Mouse (Mus musculus) bone marrow, adult 2 months (tissue): Measurements from ENCODE around the gene Bcar3.

Experiments
- CTCF ChIP-seq: fragments of 200-500 bp; IDR thresholded peaks from 2 replicates; pipeline ENCODE4 v1.5.1; 2011; ENCODE audit warnings: low read length, control low read depth; ENCODE audit not compliant: control insufficient read depth, insufficient read depth
- POLR2A ChIP-seq: fragments of 200-500 bp; IDR thresholded peaks from 2 replicates; pipeline ENCODE4 v1.6.1; 2011; ENCODE audit warnings: low read depth, mild to moderate bottlenecking, control low read depth, low read length, borderline replicate concordance; ENCODE audit not compliant: control insufficient read depth

DNA sequence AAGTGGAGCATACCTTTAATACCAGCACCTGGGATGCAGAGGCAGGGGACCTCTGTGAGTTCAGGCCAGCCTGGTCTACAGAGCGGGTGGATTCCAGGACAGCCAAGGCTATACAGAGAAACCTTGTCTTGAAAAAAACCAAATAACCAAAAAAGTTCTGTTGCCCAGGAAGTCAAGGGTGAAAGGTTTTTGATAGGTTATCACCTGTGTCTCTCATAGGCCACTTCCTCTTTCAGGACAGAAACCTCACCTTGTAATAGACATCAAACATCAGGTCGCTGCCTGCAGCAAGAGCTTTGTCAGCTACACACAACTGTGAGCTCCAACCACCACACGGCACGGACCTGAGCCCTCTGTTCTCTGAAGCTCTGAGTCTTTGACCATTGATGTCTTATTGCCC is 10.6 kb downstream of the Bcar3 start:
- TF ChIP-seq CTCF (no peak), POLR2A (no peak)
